Mouse (Mus musculus): ENCODE results near the gene Elmsan1. TPM values are rescaled to one million over a fixed set of nuclear protein-coding genes. Genes with fewer than 3 reads are reported as not detected.

The Elmsan1 gene
- total and polyA plus RNA-seq, 3 experiments, result 2.2 to 14.3 (median 5.6) TPM

- TF ChIP-seq ZC3H11A (IDR thresholded peaks at IDR 0.05; ENCODE audit: low read depth, low read length) (peak; percentile 87), ZMIZ1 (IDR thresholded peaks at IDR 0.05; ENCODE audit: low read depth, low read length) (no peak), IRF4 (IDR thresholded peaks at IDR 0.05; ENCODE audit: low read depth, low read length) (peak; percentile 29; the same call in 1 of the 2 replicates), TBP (conservative IDR thresholded peaks at IDR 0.05; ENCODE audit: low read depth, low read length) (no peak), MXI1 (IDR thresholded peaks at IDR 0.05; ENCODE audit: low read depth, low read length) (0 out of 2 replicates have a peak, but pooled peaks have one; percentile 29), MAX (IDR thresholded peaks at IDR 0.05; ENCODE audit: low read length) (peak; percentile 79; the same call in 1 of the 2 replicates), BHLHE40 (IDR thresholded peaks at IDR 0.05; ENCODE audit: low read depth, low read length) (no peak; the same call in 1 of the 2 replicates), ELF1 (IDR thresholded peaks at IDR 0.05; ENCODE audit: low read depth, low read length) (no peak), SMC3 (IDR thresholded peaks at IDR 0.05; ENCODE audit: low read depth, low read length) (peak; percentile 97), ZKSCAN1 (IDR thresholded peaks at IDR 0.05; ENCODE audit: borderline replicate concordance, low read depth, low read length) (no peak), ZNF384 (IDR thresholded peaks at IDR 0.05; ENCODE audit: low read depth, low read length) (no peak), MEF2A (IDR thresholded peaks at IDR 0.05; ENCODE audit: borderline replicate concordance, low read depth, low read length) (no peak), UBTF (IDR thresholded peaks at IDR 0.05; ENCODE audit: low read depth, low read length) (no peak), MAFK (IDR thresholded peaks at IDR 0.05; ENCODE audit: insufficient replicate concordance, low read length) (no peak), KAT2A (IDR thresholded peaks at IDR 0.05; ENCODE audit: insufficient replicate concordance, low read length) (no peak), TCF12 (IDR thresholded peaks at IDR 0.05; ENCODE audit: low read depth, low read length) (0 out of 2 replicates have a peak, but pooled peaks have one; percentile 26), NRF1 (IDR thresholded peaks at IDR 0.05; ENCODE audit: low read depth, low read length) (no peak), JUN (IDR thresholded peaks at IDR 0.05; ENCODE audit: insufficient read depth, low read depth, low read length) (no peak), POLR2A (IDR thresholded peaks at IDR 0.05; ENCODE audit: low read depth, low read length) (0 out of 2 replicates have a peak, but pooled peaks have one; percentile 25)
Observed at GRCm38 (mm10) chr12:84249217-84249616, 30.5 kb upstream of the Elmsan1 start (continued).

GRCm38 (mm10) chr12:84245683-84246082 is 27.0 kb upstream of the Elmsan1 start:
- Histone ChIP-seq H3K9ac (ENCODE audit: insufficient read depth, low read depth) (no peak overlapping the region), H3K36me3 (replicated peaks in 1 of 2; ENCODE audit: control insufficient read depth in 1 of 2, insufficient read depth in 1 of 2, low read length in 1 of 2) (no peaks in the 10 kb centered on the region), H3K4me3 (replicated peaks in 1 of 3; ENCODE audit: low read depth in 2 of 3, low read length in 2 of 3, poor library complexity in 1 of 3) (no peak overlapping the region), H3K27me3 (replicated peaks) (no peaks in the 10 kb centered on the region), H3K9me3 (replicated peaks; ENCODE audit: low read length) (no peaks in the 10 kb centered on the region), H3K79me2 (replicated peaks; ENCODE audit: control insufficient read depth, extremely low read depth, insufficient read depth, poor library complexity, severe bottlenecking) (no peaks in the 10 kb centered on the region), H3K27ac (ENCODE audit: insufficient read depth, low read depth) (no peak overlapping the region), H3K4me1 (ENCODE audit: control insufficient read depth in 1 of 2, insufficient read depth in 2 of 2) (peaks cover 12 to 43% of the 10 kb centered on the region in 2 experiments), H3K4me2 (ENCODE audit: insufficient read depth, low read depth, poor library complexity, severe bottlenecking) (no peak overlapping the region)
- in situ Hi-C loops (cut with MboI; ENCODE audit: low pct_ligation_motif_present, low pct_unique_long_range_greater_than_20kb, low sequenced_read_pairs) (loop anchor here (10.0 kb wide), 1 partner anchor 81 kb away; no protein-coding TSS in a partner anchor), dilution Hi-C loops (cut with MboI; ENCODE audit: extremely low pct_ligation_motif_present, extremely low pct_unique_long_range_greater_than_20kb, low sequenced_read_pairs) (no loop called here)
- 0 out of 2 replicates have a peak, but pooled peaks have one; percentile 24 for TF ChIP-seq EP300 (IDR thresholded peaks at IDR 0.05; ENCODE audit: low read length)
- no peak for TF ChIP-seq ELF1 (IDR thresholded peaks at IDR 0.05; ENCODE audit: low read depth, low read length)
- peak; percentile 79 for TF ChIP-seq BHLHE40 (IDR thresholded peaks at IDR 0.05; ENCODE audit: low read depth, low read length)
- TF ChIP-seq CHD1 (IDR thresholded peaks at IDR 0.05; ENCODE audit: low read depth, low read length), result no peak
- peak; percentile 56 for DNase-seq (ENCODE audit: extremely low read depth)
